Mouse (Mus musculus): ENCODE data around the gene Cracr2b. TPM values are rescaled to one million over a fixed set of nuclear protein-coding genes. Genes with fewer than 3 reads are reported as not detected.

Gene Cracr2b
- total RNA-seq (2014; fragmentation: Nextera tagmentation) (15.8 and 21.3 TPM in 2 replicates), total RNA-seq (2017) (14.9 and 15.8 TPM in 2 replicates)

- peak; percentile 53 for ATAC-seq (replicated peaks; ENCODE audit: poor library complexity, severe bottlenecking)
Measured at GRCm38 (mm10) chr7:141460391-141461113, at the start of gene Cracr2b. TSS of gene Cracr2b (plus strand) at chr7:141461094.

DNA sequence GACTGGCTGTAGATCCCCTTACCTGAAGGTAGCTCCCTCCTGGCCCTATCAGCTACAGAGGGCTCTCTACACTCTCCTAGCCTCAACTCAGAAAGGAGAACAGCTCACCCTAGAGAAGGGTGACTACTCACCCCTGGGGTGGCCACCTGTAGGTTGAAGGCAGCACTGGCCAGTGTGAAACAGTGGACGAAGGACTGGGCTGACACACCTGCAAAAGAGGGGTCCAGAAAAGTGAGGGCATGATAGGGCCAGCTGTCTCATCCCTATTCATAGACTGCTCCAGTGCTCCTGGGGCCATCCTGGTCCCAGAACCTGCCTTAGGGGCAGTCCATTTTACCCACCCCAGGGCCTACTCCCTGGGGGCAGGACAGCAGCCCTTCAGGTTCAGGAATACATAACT, 49.2 kb upstream of the Cracr2b start:
- no peak for ATAC-seq (replicated peaks; ENCODE audit: poor library complexity, severe bottlenecking)

- 0 out of 2 replicates have a peak, but pooled peaks have one; percentile 3 for ATAC-seq (replicated peaks; ENCODE audit: poor library complexity, severe bottlenecking)
Measured at GRCm38 (mm10) chr7:141413331-141413730, 47.6 kb upstream of the Cracr2b start.

- peak; percentile 87 for ATAC-seq (replicated peaks; ENCODE audit: poor library complexity, severe bottlenecking)
Measured at GRCm38 (mm10) chr7:141413809-141414584, 46.9 kb upstream of the Cracr2b start, which contains the start of gene Gatd1. TSS of gene Gatd1 (minus strand) at chr7:141414136.

GRCm38 (mm10) chr7:141416144-141416841, 44.6 kb upstream of the Cracr2b start:
- no peak for ATAC-seq (replicated peaks; ENCODE audit: poor library complexity, severe bottlenecking)

DNA sequence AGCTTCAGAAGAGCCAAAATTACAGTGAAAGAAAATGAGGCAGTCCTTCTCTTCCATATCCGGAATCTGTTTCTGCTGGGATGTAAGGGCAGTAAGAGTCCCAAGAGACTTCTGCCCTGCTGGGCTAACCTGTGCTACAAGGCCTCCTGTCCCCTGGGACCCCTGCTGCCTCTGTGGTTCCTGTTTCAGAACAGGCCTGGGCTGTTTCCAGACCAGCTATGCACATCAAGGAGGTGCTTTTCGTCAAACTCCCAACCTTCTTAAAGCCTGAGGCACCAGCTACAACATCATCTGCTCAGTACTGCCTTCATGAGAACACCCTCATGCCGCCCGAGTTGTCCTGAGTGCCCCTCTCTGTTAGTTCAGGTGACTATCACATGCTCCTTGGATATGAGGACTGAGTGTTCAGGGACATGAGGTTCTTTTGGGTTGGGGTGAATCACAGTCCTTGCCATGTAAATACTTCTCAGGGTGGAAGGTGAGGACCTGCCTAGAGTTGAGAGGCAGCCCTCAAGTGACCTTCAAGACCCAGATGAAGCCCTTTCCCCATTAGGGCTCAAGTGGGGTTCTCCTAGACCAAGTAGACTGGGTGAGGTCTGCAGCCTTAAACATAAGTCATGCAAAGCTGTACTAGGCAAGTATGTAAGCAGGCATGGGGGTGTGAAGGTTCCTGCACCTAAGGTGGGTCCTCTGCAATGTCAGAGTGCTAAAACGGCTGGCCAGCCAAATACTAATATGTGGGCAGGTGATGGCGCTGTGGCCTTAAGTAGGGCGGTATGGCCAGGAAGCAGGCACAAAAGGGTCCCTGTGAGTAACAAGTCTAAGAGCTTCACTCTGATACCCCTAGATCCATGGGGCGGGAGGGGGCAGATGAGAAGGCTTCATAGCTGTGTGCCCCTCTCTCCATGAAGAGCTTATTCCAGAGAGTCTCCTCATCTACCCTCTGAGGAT, 42.9 kb upstream of the Cracr2b start:
- ATAC-seq (replicated peaks; ENCODE audit: poor library complexity, severe bottlenecking), result no peak

DNA sequence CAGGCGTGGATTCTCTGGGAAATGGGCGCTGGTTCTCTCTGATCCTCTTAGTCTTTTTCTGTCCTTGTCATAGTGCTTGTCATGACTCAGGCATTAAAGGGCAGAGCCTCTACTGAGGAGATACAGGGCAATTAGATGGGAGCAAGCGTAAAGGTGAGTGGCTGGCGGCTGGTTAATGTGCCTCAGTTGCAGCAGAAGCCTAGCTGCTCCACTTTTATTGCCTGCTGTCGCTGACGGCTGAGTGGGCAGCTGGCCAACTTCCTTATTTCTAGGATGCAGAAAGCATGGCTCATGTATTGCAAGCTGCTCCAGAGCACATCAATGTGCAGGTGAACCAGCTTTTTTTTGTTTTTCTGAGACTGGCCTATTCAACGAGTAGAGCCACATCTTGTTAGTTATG, 41.9 kb upstream of the Cracr2b start:
- peak; percentile 33; the same call in 1 of the 2 replicates for ATAC-seq (replicated peaks; ENCODE audit: poor library complexity, severe bottlenecking)

DNA sequence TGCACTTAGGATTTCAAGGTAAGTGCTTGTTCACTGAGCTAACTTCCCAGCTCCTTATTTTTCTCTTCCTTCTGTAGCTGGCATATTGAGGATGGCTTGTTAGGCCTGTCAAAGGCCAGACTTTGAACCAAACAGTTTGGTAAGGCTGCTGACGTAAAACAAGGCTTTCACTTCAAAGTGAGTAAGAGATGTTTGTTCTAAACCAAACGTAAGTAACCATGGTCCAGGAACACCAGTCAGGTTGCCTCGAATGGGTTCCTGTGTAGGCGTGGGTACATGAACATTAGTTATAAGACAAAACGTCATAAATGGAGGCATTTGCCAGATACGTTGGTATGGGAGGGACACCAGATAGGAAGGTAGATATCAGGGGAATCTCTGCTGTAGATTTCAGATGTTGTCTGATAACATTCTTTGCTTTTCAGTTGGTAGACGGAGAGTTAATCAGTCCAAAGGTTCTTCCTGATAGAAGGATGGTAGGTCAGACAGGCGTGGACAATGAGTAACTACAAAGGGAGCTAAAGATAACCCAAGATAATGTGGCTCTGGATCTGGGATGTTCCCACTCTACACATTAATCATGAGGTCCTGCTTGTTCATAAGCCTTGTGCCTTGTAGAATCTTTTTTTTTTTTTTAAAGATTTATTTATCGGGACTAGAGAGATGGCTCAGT, 40.7 kb upstream of the Cracr2b start:
- no peak for ATAC-seq (replicated peaks; ENCODE audit: poor library complexity, severe bottlenecking)

- no peak for ATAC-seq (replicated peaks; ENCODE audit: poor library complexity, severe bottlenecking)
Measured at GRCm38 (mm10) chr7:141423811-141424210, 37.1 kb upstream of the Cracr2b start.

DNA sequence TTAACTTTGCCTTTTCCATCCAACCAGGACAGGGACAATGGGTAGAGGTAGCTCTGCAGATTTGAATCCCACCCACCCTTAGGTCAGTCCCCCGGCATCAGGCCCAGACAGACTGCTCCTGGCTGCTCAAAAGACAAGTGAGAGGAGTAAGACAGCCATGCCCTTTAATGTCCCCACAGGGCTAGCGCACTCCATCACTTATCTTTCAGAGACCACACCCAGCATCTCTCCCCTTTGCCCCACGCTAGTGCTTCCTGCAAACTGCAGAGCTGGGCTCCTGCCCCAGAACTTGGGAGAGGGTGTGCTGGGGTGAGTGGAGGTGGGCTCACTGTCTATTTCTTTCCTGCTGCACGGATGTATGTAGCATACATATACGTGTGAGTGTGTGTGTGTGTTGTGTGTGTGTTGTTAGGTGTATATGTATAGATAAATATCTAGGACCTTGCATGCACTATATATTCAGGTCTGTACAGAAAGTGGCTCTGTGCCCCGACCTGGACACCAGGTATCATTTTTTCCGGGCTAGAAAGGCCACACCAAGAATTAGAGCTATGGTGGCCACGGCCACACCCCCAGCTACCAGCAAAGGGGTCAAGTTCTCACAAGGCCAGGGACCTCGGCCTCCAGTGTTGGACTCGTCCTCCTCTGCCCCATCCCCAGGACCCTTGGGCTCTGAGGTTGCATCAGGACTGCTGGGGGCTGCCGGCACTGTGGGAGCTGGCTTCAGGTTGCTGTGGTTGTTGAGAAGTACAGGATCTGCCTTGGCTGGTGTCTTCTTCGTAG, 33.8 kb upstream of the Cracr2b start:
- ATAC-seq (replicated peaks; ENCODE audit: poor library complexity, severe bottlenecking), result no peak

DNA sequence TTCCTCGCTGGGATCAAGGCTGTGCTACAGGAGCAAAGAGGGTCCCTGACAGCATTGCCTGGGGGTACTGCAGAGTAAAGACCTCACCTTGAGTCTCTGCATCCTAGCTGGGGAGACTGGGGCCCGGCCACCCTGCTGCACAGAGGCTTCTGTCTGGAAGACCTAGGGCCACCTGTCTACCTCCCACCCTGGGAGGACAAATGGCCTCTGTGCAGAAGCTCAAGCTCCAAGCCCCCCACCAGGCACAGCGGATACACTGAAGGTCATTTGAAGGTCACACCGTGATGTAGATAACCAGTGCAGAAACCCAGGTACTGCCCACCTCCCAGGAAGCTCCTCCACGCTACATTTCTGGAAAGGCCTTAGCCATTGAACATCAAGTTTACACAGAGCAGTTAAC, 32.2 kb upstream of the Cracr2b start:
- ATAC-seq (replicated peaks; ENCODE audit: poor library complexity, severe bottlenecking), result no peak

DNA sequence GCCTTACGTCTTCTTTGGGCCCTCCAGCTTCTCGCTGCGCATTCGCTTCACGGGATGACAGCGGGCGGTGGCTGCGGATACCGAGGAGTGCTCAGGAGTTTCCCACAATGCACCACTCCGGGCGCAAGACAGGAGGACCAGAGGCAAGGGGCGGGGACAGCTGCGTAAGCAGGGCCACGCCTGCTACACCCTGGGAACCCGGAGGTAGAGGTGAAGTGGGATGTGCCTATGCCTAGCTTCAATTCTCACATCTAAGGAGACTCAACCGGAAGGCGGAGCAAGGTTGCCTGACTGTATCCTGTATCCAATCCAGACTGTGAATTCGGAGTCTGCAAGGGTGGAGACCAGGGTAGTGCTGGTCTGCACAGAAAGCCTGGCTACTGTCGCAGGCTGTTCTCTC, 31.6 kb upstream of the Cracr2b start, which contains the start of gene Cend1:
Gene Cend1 (minus strand): TSS at position 182 of the 400 bp plus-strand sequence.
- no peak for ATAC-seq (replicated peaks; ENCODE audit: poor library complexity, severe bottlenecking)

- no peak for ATAC-seq (replicated peaks; ENCODE audit: poor library complexity, severe bottlenecking)
Measured at GRCm38 (mm10) chr7:141429840-141430584, 30.9 kb upstream of the Cracr2b start.

DNA sequence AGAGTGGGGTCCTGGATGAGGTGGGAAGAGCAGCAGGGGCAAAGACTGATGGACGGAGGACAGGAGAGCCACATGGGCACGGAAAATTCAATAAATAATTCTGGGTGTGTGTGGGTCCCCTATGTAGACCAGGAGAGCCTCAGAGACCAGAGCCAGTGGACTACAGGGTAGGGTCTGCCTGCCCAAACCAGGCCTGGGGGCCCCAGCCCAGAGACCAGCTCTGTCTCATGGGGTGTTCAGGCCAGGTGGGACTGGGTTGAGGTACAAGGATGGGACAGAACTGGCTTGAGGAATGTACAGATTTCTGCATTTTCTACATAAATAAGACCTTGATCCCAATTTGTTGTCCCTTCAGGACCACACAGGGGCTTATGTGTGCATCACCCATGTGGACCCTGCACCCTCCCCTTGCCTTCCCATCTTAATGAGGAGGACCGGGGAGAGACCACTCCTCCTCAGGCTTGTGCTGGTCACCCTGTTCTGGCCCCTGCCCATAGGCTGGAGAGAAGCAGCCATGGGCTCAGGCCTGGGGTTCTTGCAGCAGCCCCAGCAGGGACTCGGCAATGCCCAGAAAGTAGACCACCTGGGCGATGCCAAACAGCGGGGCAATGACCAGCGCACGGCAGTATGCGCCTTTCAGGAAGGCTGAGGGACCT, 30.2 kb upstream of the Cracr2b start:
- no peak for ATAC-seq (replicated peaks; ENCODE audit: poor library complexity, severe bottlenecking)

DNA sequence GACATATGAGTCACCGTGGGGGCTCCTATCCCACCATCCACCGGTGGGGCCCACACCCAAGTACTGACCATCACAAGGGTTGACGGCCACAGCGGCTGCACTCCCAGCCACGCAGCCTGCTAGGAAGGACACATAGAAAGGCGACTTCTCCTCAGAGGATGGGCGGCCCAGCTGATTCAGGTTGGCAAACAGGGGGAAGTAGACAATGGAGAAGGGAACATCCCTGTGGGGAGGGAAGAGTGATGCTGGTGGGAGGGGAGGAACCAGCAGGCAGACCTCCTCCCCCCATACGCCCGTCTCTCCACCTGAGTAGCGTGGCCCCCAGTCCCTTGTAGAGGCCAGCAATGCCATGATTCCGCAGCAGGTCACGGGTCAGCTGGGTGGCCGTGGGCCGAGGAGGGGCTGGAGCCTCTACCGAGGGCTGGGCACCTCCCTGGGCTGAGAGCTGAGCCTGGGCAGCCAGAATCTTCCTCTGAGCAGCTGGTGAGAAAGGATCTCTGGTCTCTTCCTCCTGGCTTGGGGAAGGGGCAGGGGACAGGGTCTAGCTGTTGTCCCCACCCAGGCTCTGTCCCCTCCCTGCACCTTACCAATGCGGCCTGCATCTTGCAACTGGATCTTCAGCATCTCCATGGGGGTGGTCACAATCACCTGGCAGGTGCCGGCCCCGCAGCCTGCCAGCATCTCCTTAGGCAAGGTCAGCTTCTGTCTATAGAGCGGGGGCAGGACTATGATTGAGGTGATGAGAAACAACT, 29.3 kb upstream of the Cracr2b start:
- no peak for ATAC-seq (replicated peaks; ENCODE audit: poor library complexity, severe bottlenecking)

DNA sequence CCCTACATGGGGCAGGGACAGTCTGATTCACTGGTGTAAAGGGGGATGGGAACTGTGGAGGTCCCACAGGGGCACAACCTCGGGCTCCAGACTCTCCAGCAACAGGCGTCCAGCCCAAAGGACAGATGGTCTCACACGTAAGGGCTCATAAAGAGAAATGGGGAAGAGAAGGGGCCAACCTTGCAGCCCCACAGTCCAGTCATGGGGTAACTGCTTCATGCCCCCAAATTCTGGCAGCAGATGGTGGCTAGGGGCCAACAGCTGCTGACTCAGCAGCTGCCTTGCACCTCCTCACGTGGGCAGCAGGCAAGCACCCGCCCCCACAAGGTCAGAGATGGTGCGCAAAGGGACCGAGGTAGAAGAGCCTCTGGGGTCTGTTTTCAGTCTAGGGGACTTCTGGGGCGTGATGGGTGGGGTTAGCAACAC, 28.7 kb upstream of the Cracr2b start:
- no peak for ATAC-seq (replicated peaks; ENCODE audit: poor library complexity, severe bottlenecking)

Measured in granulocyte monocyte progenitor cell, adult 5-6 weeks (primary cell).